Mouse (Mus musculus) stomach, embryonic 16.5 days (tissue): ENCODE data around the gene Slc7a4. TPM values are rescaled to one million over a fixed set of nuclear protein-coding genes. Genes with fewer than 3 reads are reported as not detected.

Experiments used
- ATAC-seq: fragments of 200-750 bp; cut with Nextera tagmentation; 2 replicates; pipeline ENCODE4 v1.8.0; 2017; ENCODE audit warnings: moderate number of reproducible peaks, moderate TSS enrichment; ENCODE audit not compliant: insufficient read depth, low FRiP score
- H3K27ac ChIP-seq: fragments of 300-500 bp; sonication (generic); 2 replicates; pipeline ENCODE4 v1.5.1; 2014; ENCODE audit warnings: low read length
- H3K27me3 ChIP-seq: fragments of 300-500 bp; sonication (generic); 2 replicates; pipeline ENCODE4 v1.6.1; 2014; ENCODE audit warnings: low read length, control low read depth, mixed read lengths; ENCODE audit not compliant: control insufficient read depth, insufficient read depth
- H3K36me3 ChIP-seq: fragments of 300-500 bp; sonication (generic); 2 replicates; pipeline ENCODE4 v1.6.1; 2014; ENCODE audit warnings: low read length; ENCODE audit not compliant: control insufficient read depth, insufficient read depth
- H3K4me1 ChIP-seq: fragments of 300-500 bp; sonication (generic); 2 replicates; pipeline ENCODE4 v1.6.1; 2014; ENCODE audit warnings: low read length, control low read depth, mixed read lengths; ENCODE audit not compliant: control insufficient read depth, insufficient read depth
- H3K4me2 ChIP-seq: fragments of 300-500 bp; sonication (generic); 2 replicates; pipeline ENCODE4 v1.6.1; 2014; ENCODE audit warnings: low read depth, low read length, mixed read lengths
- H3K4me3 ChIP-seq: fragments of 300-500 bp; sonication (generic); replicated peaks from 2 replicates; pipeline ENCODE4 v1.5.1; 2014; ENCODE audit warnings: mild to moderate bottlenecking, low read length
- H3K9ac ChIP-seq: fragments of 300-500 bp; sonication (generic); 2 replicates; pipeline ENCODE4 v1.6.1; 2014; ENCODE audit warnings: low read length
- H3K9me3 ChIP-seq: fragments of 300-500 bp; sonication (generic); replicated peaks from 2 replicates; pipeline ENCODE4 v1.6.1; 2016; ENCODE audit warnings: low read length, control low read depth; ENCODE audit not compliant: control insufficient read depth
- WGBS: fragments of 180-500 bp; shearing (Covaris S2); extraction: QIAGEN DNeasy Blood & Tissue Kit; methylation state at CpG from one replicate; pipeline ENCODE4 v1.1.7; 2014; 5-methylcytosine and 5-hydroxymethylcytosine counted together
- polyA plus RNA-seq: library from polyadenylated mRNA; unstranded; fragments of >200 nt; fragmentation: Nextera tagmentation; extraction: Ambion mirVana; gene quantifications from 2 replicates; pipeline ENCODE4 v1.2.1, GENCODE M21; 2015

The Slc7a4 gene
- polyA plus RNA-seq, 1 experiment from 2014 or later: 26.6 TPM

GRCm38 (mm10) chr16:17530640-17531288, 52.2 kb downstream of the Slc7a4 start, which contains the start of gene Thap7:
TSS of gene Thap7 (minus strand) at chr16:17531136.
- Histone ChIP-seq H3K27me3 (no peaks in the 10 kb centered on the region), H3K4me3 (peak within 1 kb of the TSS; percentile 78), H3K9me3 (no peaks in the 10 kb centered on the region), H3K9ac (peak within 1 kb of the TSS; percentile 85), H3K4me1 (peaks cover 18% of the 10 kb centered on the region), H3K36me3 (peaks cover 6% of the 10 kb centered on the region; the same call in 1 of the 2 replicates), H3K4me2 (peak within 1 kb of the TSS; percentile 89), H3K27ac (peak within 1 kb of the TSS; percentile 99)
- WGBS: under 1% methylated on average over 67 of the region's 67 CpGs
- ATAC-seq: peak; percentile 96

- no peak for ATAC-seq
- Histone ChIP-seq H3K27ac (peak overlapping the region; percentile 99), H3K36me3 (peaks cover 6% of the 10 kb centered on the region; the same call in 1 of the 2 replicates), H3K4me1 (peaks cover 18% of the 10 kb centered on the region), H3K9me3 (no peaks in the 10 kb centered on the region), H3K9ac (peak overlapping the region; percentile 85), H3K4me3 (peak overlapping the region; percentile 78), H3K4me2 (peak overlapping the region; percentile 89), H3K27me3 (no peaks in the 10 kb centered on the region)
- WGBS: 12% methylated on average over 17 of the region's 17 CpGs
These were observed 52.9 kb downstream of the Slc7a4 start for GRCm38 (mm10) chr16:17529981-17530586.

- Histone ChIP-seq H3K27ac (no peak overlapping the region), H3K4me3 (no peak overlapping the region), H3K9ac (no peak overlapping the region), H3K27me3 (no peaks in the 10 kb centered on the region), H3K9me3 (no peaks in the 10 kb centered on the region), H3K4me1 (peaks cover 18% of the 10 kb centered on the region), H3K4me2 (no peak overlapping the region), H3K36me3 (peaks cover 12% of the 10 kb centered on the region)
- no peak for ATAC-seq
- WGBS: 86% methylated on average over 13 of the region's 13 CpGs
These were observed 54.7 kb downstream of the Slc7a4 start for GRCm38 (mm10) chr16:17528276-17528675.

GRCm38 (mm10) chr16:17527606-17528005, 55.4 kb downstream of the Slc7a4 start:
- H3K36me3 ChIP-seq: peaks cover 16% of the 10 kb centered on the region
- ATAC-seq: no peak
- no peak overlapping the region for H3K27ac ChIP-seq
- no peak overlapping the region for H3K9ac ChIP-seq
- H3K4me2 ChIP-seq: no peak overlapping the region
- H3K4me1 ChIP-seq: peaks cover 18% of the 10 kb centered on the region
- H3K4me3 ChIP-seq: no peak overlapping the region
- H3K27me3 ChIP-seq: no peaks in the 10 kb centered on the region
- no peaks in the 10 kb centered on the region for H3K9me3 ChIP-seq

GRCm38 (mm10) chr16:17526223-17526622, 56.8 kb downstream of the Slc7a4 start:
- Histone ChIP-seq H3K4me1 (peaks cover 11% of the 10 kb centered on the region), H3K27me3 (no peaks in the 10 kb centered on the region), H3K27ac (no peak overlapping the region), H3K9ac (no peak overlapping the region), H3K4me2 (no peak overlapping the region), H3K36me3 (peaks cover 27% of the 10 kb centered on the region), H3K4me3 (no peak overlapping the region), H3K9me3 (no peaks in the 10 kb centered on the region)
- no peak for ATAC-seq
- WGBS: 89% methylated on average over 6 of the region's 6 CpGs

GRCm38 (mm10) chr16:17525524-17525923, 57.5 kb downstream of the Slc7a4 start:
- Histone ChIP-seq H3K9me3 (no peaks in the 10 kb centered on the region), H3K27me3 (no peaks in the 10 kb centered on the region), H3K27ac (no peak overlapping the region), H3K4me3 (no peak overlapping the region), H3K36me3 (peaks cover 33% of the 10 kb centered on the region), H3K9ac (no peak overlapping the region), H3K4me1 (peaks cover 11% of the 10 kb centered on the region), H3K4me2 (no peak overlapping the region)
- no peak for ATAC-seq
- 81% methylated on average over 3 of the region's 3 CpGs for WGBS

GRCm38 (mm10) chr16:17524156-17524555, 58.9 kb downstream of the Slc7a4 start:
- H3K9ac ChIP-seq: no peak overlapping the region

More at GRCm38 (mm10) chr16:17524156-17524555, 58.9 kb downstream of the Slc7a4 start:
- H3K27me3 ChIP-seq: no peaks in the 10 kb centered on the region
- peaks cover 33% of the 10 kb centered on the region for H3K36me3 ChIP-seq
- H3K4me3 ChIP-seq: no peak overlapping the region
- no peak overlapping the region for H3K27ac ChIP-seq
- no peak for ATAC-seq
- H3K4me1 ChIP-seq: peaks cover 2% of the 10 kb centered on the region; the same call in 1 of the 2 replicates
- no peak overlapping the region for H3K4me2 ChIP-seq
- 91% methylated on average over 11 of the region's 11 CpGs for WGBS
- H3K9me3 ChIP-seq: no peaks in the 10 kb centered on the region

Other genes starting within 250 kb of the Slc7a4 start
- gene Snap29, start 177.2 kb downstream of the Slc7a4 start, polyA plus RNA-seq: 19.4 and 20.9 TPM in 2 replicates
- gene Pi4ka, start 176.9 kb downstream of the Slc7a4 start, polyA plus RNA-seq: 32.7 and 35.7 TPM in 2 replicates
- gene Crkl, start 131.2 kb downstream of the Slc7a4 start, polyA plus RNA-seq: 51.2 and 53.1 TPM in 2 replicates
- gene Aifm3, start 93.6 kb downstream of the Slc7a4 start, polyA plus RNA-seq: 2.1 and 3.1 TPM in 2 replicates
- 89.4 and 90.8 TPM in 2 replicates for gene Lztr1, start 74.5 kb downstream of the Slc7a4 start, polyA plus RNA-seq
- 56.8 and 61.1 TPM in 2 replicates for gene Thap7, start 52.1 kb downstream of the Slc7a4 start, polyA plus RNA-seq
- gene Lrrc74b, start 22.0 kb downstream of the Slc7a4 start, polyA plus RNA-seq: 0.34 and 0.51 TPM in 2 replicates
- 1.8 and 2.1 TPM in 2 replicates for gene P2rx6, start 21.3 kb downstream of the Slc7a4 start, polyA plus RNA-seq
- 24.7 and 25.3 TPM in 2 replicates for gene Smpd4, start 36.1 kb upstream of the Slc7a4 start, polyA plus RNA-seq
- 4.7 and 4.9 TPM in 2 replicates for gene Ccdc74a, start 63.3 kb upstream of the Slc7a4 start, polyA plus RNA-seq
- 39.2 and 42.5 TPM in 2 replicates for gene Med15, start 149.7 kb upstream of the Slc7a4 start, polyA plus RNA-seq
- 56.7 and 57.7 TPM in 2 replicates for gene Klhl22, start 176.4 kb upstream of the Slc7a4 start, polyA plus RNA-seq
- 4.8 and 7.3 TPM in 2 replicates for gene Scarf2, start 214.1 kb upstream of the Slc7a4 start, polyA plus RNA-seq
- not detected in 2 replicates for gene B830017H08Rik, start 249.9 kb upstream of the Slc7a4 start, polyA plus RNA-seq